Mouse (Mus musculus): Measurements from ENCODE around the gene Rdh16.
"Not testable (repeated sequence)": the region's sequence is repeated elsewhere in the genome, so short reads cannot be mapped to it uniquely, and the experiment has no call there.

DNA sequence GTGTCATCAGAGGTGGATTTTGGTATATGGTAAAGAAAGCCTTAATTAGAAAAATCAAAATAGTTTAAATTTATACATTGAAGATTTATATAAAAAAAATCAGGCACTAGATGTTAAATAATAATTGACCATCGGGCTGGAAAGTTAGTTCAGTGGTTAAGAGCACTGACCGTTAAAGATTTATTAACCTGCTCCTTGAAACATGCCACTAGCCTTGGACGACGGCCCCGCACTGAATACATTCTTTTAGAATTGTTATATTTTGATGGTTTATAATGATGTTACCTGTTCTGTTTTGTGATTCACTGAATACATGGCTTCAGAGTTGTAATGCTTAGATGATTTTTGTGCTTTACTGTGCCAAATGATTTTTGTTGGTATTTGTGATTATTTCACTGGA is 45.0 kb downstream of the Rdh16 start:
- TF ChIP-seq FLI1 (IDR thresholded peaks at IDR 0.05; ENCODE audit: low read length); GATA1 (IDR thresholded peaks at IDR 0.05; ENCODE audit: borderline replicate concordance, low read length): not testable (repeated sequence)

All from megakaryocyte, embryonic 14.5 days (primary cell).